ENCODE assay signal across 10 mouse cellular contexts in genomic region chr9:21758576-21759529, GRCm38 (mm10). TPM values are rescaled to one million over a fixed set of nuclear protein-coding genes. Genes with fewer than 3 reads are reported as not detected.
A peak's percentile ranks its signal among the peaks of the same experiment; 100 is the strongest.
DNase-seq lines count a peak whose midpoint lies in the region; ATAC-seq and TF ChIP-seq lines count a peak whose summit lies in the region.
"Had no signal": no experiment of that assay in that cellular context is flagged by ENCODE, and none has a peak within 500 bp of the region (broad histone marks: within the 10 kb centered on the region; RNA-seq: fewer than 3 reads in every experiment).

No protein-coding gene starts in this region.

- TF ChIP-seq EP300 in CH12.LX (IDR thresholded peaks at IDR 0.05; ENCODE audit: low read length), result no peak
- no peak for TF ChIP-seq EP300 in liver, embryonic 14.5 days (IDR thresholded peaks at IDR 0.05; ENCODE audit: low read depth)

- peak overlapping the region; percentile 93 for H3K9ac ChIP-seq in CH12.LX (ENCODE audit: insufficient read depth, low read depth)
- peak overlapping the region; percentile 81 for H3K9ac ChIP-seq in forebrain, embryonic 13.5 days
- peak overlapping the region; percentile 85 for H3K9ac ChIP-seq in liver, embryonic 14.5 days (replicated peaks)

- peaks cover 14% of the 10 kb centered on the region; the same call in 1 of the 2 replicates for H3K79me2 ChIP-seq in CH12.LX (replicated peaks; ENCODE audit: control insufficient read depth, extremely low read depth, insufficient read depth, poor library complexity, severe bottlenecking)

- no peak for TF ChIP-seq POLR2A in CH12.LX (IDR thresholded peaks at IDR 0.05; ENCODE audit: low read depth, low read length)

- H3K27me3 ChIP-seq in erythroblast, embryonic 14.5 days (ENCODE audit: control insufficient read depth), result no peaks in the 10 kb centered on the region
- H3K27me3 ChIP-seq in CH12.LX (replicated peaks), result no peaks in the 10 kb centered on the region
- no peaks in the 10 kb centered on the region for H3K27me3 ChIP-seq in forebrain, embryonic 13.5 days
- H3K27me3 ChIP-seq in liver, embryonic 14.5 days (ENCODE audit: control insufficient read depth, insufficient read depth, low read length), result no peaks in the 10 kb centered on the region

- TF ChIP-seq RAD21 in CH12.LX (IDR thresholded peaks at IDR 0.05; ENCODE audit: low read depth, low read length), result no peak

- peak overlapping the region; percentile 90 for H3K4me2 ChIP-seq in CH12.LX (ENCODE audit: insufficient read depth, low read depth, poor library complexity, severe bottlenecking)
- peak overlapping the region; percentile 80 for H3K4me2 ChIP-seq in forebrain, embryonic 13.5 days
- peak overlapping the region; percentile 78 for H3K4me2 ChIP-seq in liver, embryonic 14.5 days (ENCODE audit: low read depth)

- no peak for DNase-seq in CH12.LX (ENCODE audit: extremely low read depth)
- DNase-seq in liver, embryonic 14.5 days (ENCODE audit: low read depth in 3 of 3, low spot score in 3 of 3), result no peak
- no peak for DNase-seq in layer of hippocampus, postnatal 25 days (ENCODE audit: extremely low spot score in 1 of 2, low spot score in 1 of 2)
- DNase-seq in frontal cortex, postnatal 14 days (ENCODE audit: low spot score in 2 of 2), result no peak
- DNase-seq in adrenal gland, adult 8-10 months, result no peak
- DNase-seq: cerebellum, adult 8-10 months had no signal

- TF ChIP-seq CTCF in CH12.LX (conservative IDR thresholded peaks at IDR 0.05 in 1 of 2, IDR thresholded peaks at IDR 0.05 in 1 of 2; ENCODE audit: low read depth in 2 of 2, low read length in 2 of 2), result no peak
- no peak for TF ChIP-seq CTCF in liver, embryonic 14.5 days (IDR thresholded peaks at IDR 0.05; ENCODE audit: low read depth)

- ATAC-seq in erythroblast, adult 5-6 weeks (replicated peaks; ENCODE audit: low FRiP score, poor library complexity, severe bottlenecking), result no peak
- no peak for ATAC-seq in forebrain, embryonic 13.5 days
- ATAC-seq in liver, embryonic 14.5 days (ENCODE audit: insufficient read depth), result no peak

- H3K36me3 ChIP-seq in erythroblast, embryonic 14.5 days (ENCODE audit: control insufficient read depth), result peaks cover 49% of the 10 kb centered on the region
- peaks cover 16 to 39% of the 10 kb centered on the region in 2 experiments for H3K36me3 ChIP-seq in CH12.LX (replicated peaks in 1 of 2; ENCODE audit: control insufficient read depth in 1 of 2, insufficient read depth in 1 of 2, low read length in 1 of 2)
- peaks cover 29% of the 10 kb centered on the region for H3K36me3 ChIP-seq in forebrain, embryonic 13.5 days (ENCODE audit: poor library complexity, severe bottlenecking)
- H3K36me3 ChIP-seq in liver, embryonic 14.5 days (replicated peaks; ENCODE audit: control insufficient read depth, insufficient read depth, low read depth), result peaks cover 17% of the 10 kb centered on the region

- H3K4me1 ChIP-seq in erythroblast, embryonic 14.5 days (ENCODE audit: control insufficient read depth), result peaks cover 47% of the 10 kb centered on the region
- peaks cover 4 to 30% of the 10 kb centered on the region in 2 experiments for H3K4me1 ChIP-seq in CH12.LX (ENCODE audit: control insufficient read depth in 1 of 2, insufficient read depth in 2 of 2)
- H3K4me1 ChIP-seq in forebrain, embryonic 13.5 days, result peaks cover 16% of the 10 kb centered on the region
- peaks cover 14 to 24% of the 10 kb centered on the region in 2 experiments for H3K4me1 ChIP-seq in liver, embryonic 14.5 days (replicated peaks; ENCODE audit: control insufficient read depth in 2 of 2, insufficient read depth in 2 of 2, low read length in 1 of 2)

- in situ Hi-C loops in CH12.LX (cut with MboI; ENCODE audit: low pct_ligation_motif_present, low pct_unique_long_range_greater_than_20kb, low sequenced_read_pairs), result no loop called here

- dilution Hi-C loops in CH12.LX (cut with MboI; ENCODE audit: extremely low pct_ligation_motif_present, extremely low pct_unique_long_range_greater_than_20kb, low sequenced_read_pairs), result no loop called here

- H3K9me3 ChIP-seq in erythroblast, embryonic 14.5 days (ENCODE audit: control insufficient read depth, low read length), result no peaks in the 10 kb centered on the region
- H3K9me3 ChIP-seq in CH12.LX (replicated peaks; ENCODE audit: low read length), result no peaks in the 10 kb centered on the region
- H3K9me3 ChIP-seq in forebrain, embryonic 13.5 days (replicated peaks), result no peaks in the 10 kb centered on the region
- H3K9me3 ChIP-seq in liver, embryonic 14.5 days (ENCODE audit: control insufficient read depth, low read length), result no peaks in the 10 kb centered on the region

- H3K27ac ChIP-seq in CH12.LX (ENCODE audit: insufficient read depth, low read depth), result no peak overlapping the region
- no peak overlapping the region for H3K27ac ChIP-seq in forebrain, embryonic 13.5 days
- H3K27ac ChIP-seq in liver, embryonic 14.5 days, result 0 out of 2 replicates have a peak overlapping the region, but pooled peaks have one; percentile 6

- WGBS in forebrain, embryonic 13.5 days, result 56% methylated on average over 14 of the region's 14 CpGs
- 56% methylated on average over 14 of the region's 14 CpGs for WGBS in liver, embryonic 14.5 days (ENCODE audit: insufficient replicate concordance)

- H3K4me3 ChIP-seq in erythroblast, embryonic 14.5 days (replicated peaks), result peak overlapping the region; percentile 70
- H3K4me3 ChIP-seq in CH12.LX (replicated peaks in 1 of 3; ENCODE audit: low read depth in 2 of 3, low read length in 2 of 3, poor library complexity in 1 of 3), result peak overlapping the region; percentile 80 to 93 (median 88)
- peak overlapping the region; percentile 81 for H3K4me3 ChIP-seq in forebrain, embryonic 13.5 days
- H3K4me3 ChIP-seq in liver, embryonic 14.5 days (ENCODE audit: insufficient read depth in 1 of 2, low read depth in 2 of 2, low read length in 2 of 2), result peak overlapping the region; percentile 82 to 98

TF ChIP-seq in CH12.LX, 34 proteins besides CTCF, POLR2A, EP300 and RAD21:
- TF ChIP-seq KAT2A (IDR thresholded peaks at IDR 0.05; ENCODE audit: insufficient replicate concordance, low read length) (no peak), MAX (IDR thresholded peaks at IDR 0.05; ENCODE audit: low read length) (peak; percentile 60), MYC (IDR thresholded peaks at IDR 0.05; ENCODE audit: low read depth, low read length) (peak; percentile 79), MXI1 (IDR thresholded peaks at IDR 0.05; ENCODE audit: low read depth, low read length) (peak; percentile 23; the same call in 1 of the 2 replicates)

RNA-seq across cellular contexts. Expression of gene Spc24, which starts 1.2 kb away (rescaled TPM):
- 27.4 and 32.7 TPM in 2 replicates for polyA plus RNA-seq in erythroblast, embryonic 14.5 days (2012)
- 28.0 and 63.8 TPM in 2 replicates for total RNA-seq in erythroblast, adult 5-6 weeks (2015; ENCODE audit: low replicate concordance)
- total RNA-seq in erythroblast, adult 5-6 weeks (2017; ENCODE audit: low replicate concordance), result 23.6 and 31.9 TPM in 2 replicates
- total RNA-seq in CH12.LX (2012; rRNA removed), result 83.2 and 91.6 TPM in 2 replicates
- total RNA-seq in CH12.LX (2014; rRNA removed), result 77.6 and 82.7 TPM in 2 replicates
- 74.3 and 113 TPM in 2 replicates for polyA plus RNA-seq in CH12.LX (2012; ENCODE audit: insufficient read length, low read depth)
- 95.6 and 95.7 TPM in 2 replicates for polyA plus RNA-seq in forebrain, embryonic 13.5 days (2015; fragmentation: Nextera tagmentation; extraction: Ambion mirVana)
- polyA plus RNA-seq in liver, embryonic 14.5 days (2012; rRNA removed), result 37.4 and 52.4 TPM in 2 replicates
- 89.5 and 92.2 TPM in 2 replicates for polyA plus RNA-seq in liver, embryonic 14.5 days (2014; fragmentation: Nextera tagmentation; extraction: Ambion mirVana)
- 1 to 10 TPM; 1.1 to 2.5 TPM for total RNA-seq in layer of hippocampus, postnatal 25 days (2021)
- total RNA-seq in adrenal gland, adult 8-10 months (2022), result 1 to 10 TPM in 3 of 4 experiments, under 1 TPM in 1; 0.32 to 4.9 (median 2.1) TPM

RNA-seq across cellular contexts. Expression of gene Ldlr, which starts 35.6 kb away (rescaled TPM):
- polyA plus RNA-seq in erythroblast, embryonic 14.5 days (2012), result 0.25 and 0.30 TPM in 2 replicates
- 2.5 and 6.9 TPM in 2 replicates for total RNA-seq in erythroblast, adult 5-6 weeks (2015; ENCODE audit: low replicate concordance)
- 3.7 and 5.4 TPM in 2 replicates for total RNA-seq in erythroblast, adult 5-6 weeks (2017; ENCODE audit: low replicate concordance)
- total RNA-seq in CH12.LX (2012; rRNA removed) (24.9 and 28.2 TPM in 2 replicates), CH12.LX (2014; rRNA removed) (18.3 and 24.0 TPM in 2 replicates)
- polyA plus RNA-seq in CH12.LX (2012; ENCODE audit: insufficient read length, low read depth), result 31.0 and 34.7 TPM in 2 replicates
- polyA plus RNA-seq in forebrain, embryonic 13.5 days (2015; fragmentation: Nextera tagmentation; extraction: Ambion mirVana), result 21.2 and 26.3 TPM in 2 replicates
- 12.6 and 12.7 TPM in 2 replicates for polyA plus RNA-seq in liver, embryonic 14.5 days (2012; rRNA removed)
- 5.9 and 7.6 TPM in 2 replicates for polyA plus RNA-seq in liver, embryonic 14.5 days (2014; fragmentation: Nextera tagmentation; extraction: Ambion mirVana)
- total RNA-seq in layer of hippocampus, postnatal 25 days (2021), result 10 to 100 TPM; 20.5 to 20.7 TPM
- 100 to 1,000 TPM; 102 to 164 (median 147) TPM for total RNA-seq in adrenal gland, adult 8-10 months (2022)

RNA-seq across cellular contexts. Expression of gene Kank2, which starts 39.7 kb away (rescaled TPM):
- 0.02 and 0.03 TPM in 2 replicates for polyA plus RNA-seq in erythroblast, embryonic 14.5 days (2012)
- 1.2 TPM in 1 of 2 replicates, not detected in the other for total RNA-seq in erythroblast, adult 5-6 weeks (2015; ENCODE audit: low replicate concordance)
- 0.09 TPM in 1 of 2 replicates, not detected in the other for total RNA-seq in erythroblast, adult 5-6 weeks (2017; ENCODE audit: low replicate concordance)
- total RNA-seq in CH12.LX (2012; rRNA removed) (1.6 and 2.3 TPM in 2 replicates), CH12.LX (2014; rRNA removed) (0.09 and 0.14 TPM in 2 replicates)
- polyA plus RNA-seq in CH12.LX (2012; ENCODE audit: insufficient read length, low read depth), result 0.60 and 0.63 TPM in 2 replicates
- 2.6 and 3.1 TPM in 2 replicates for polyA plus RNA-seq in forebrain, embryonic 13.5 days (2015; fragmentation: Nextera tagmentation; extraction: Ambion mirVana)
- polyA plus RNA-seq in liver, embryonic 14.5 days (2012; rRNA removed), result 3.9 and 4.2 TPM in 2 replicates
- polyA plus RNA-seq in liver, embryonic 14.5 days (2014; fragmentation: Nextera tagmentation; extraction: Ambion mirVana), result 1.2 and 1.4 TPM in 2 replicates
- 1 to 10 TPM; 6.3 to 7.4 TPM for total RNA-seq in layer of hippocampus, postnatal 25 days (2021)
- total RNA-seq in adrenal gland, adult 8-10 months (2022), result 10 to 100 TPM; 35.0 to 58.9 (median 47.5) TPM
- polyA plus RNA-seq: CD4-positive, CD25-positive, alpha-beta regulatory T cell, adult 4 months had no signal

Comparison
In these comparisons a context has a peak if more than half of its experiments do, and no peak if none do; other contexts are left out.
1. RNA of gene Spc24, which starts 1.2 kb away (total RNA-seq): 77.6 to 91.6 TPM in CH12.LX and 23.6 to 63.8 TPM in erythroblast, adult 5-6 weeks; 0.32 to 4.9 TPM in adrenal gland, adult 8-10 months and 1.1 to 2.5 TPM in layer of hippocampus, postnatal 25 days; every median in the first group is over 4 times any median in the second.
2. RNA of gene Kank2, which starts 39.7 kb away (total RNA-seq): 35.0 to 58.9 TPM in adrenal gland, adult 8-10 months; 6.3 to 7.4 TPM in layer of hippocampus, postnatal 25 days, 0.09 to 2.3 TPM in CH12.LX and 0.09 to 1.2 TPM in erythroblast, adult 5-6 weeks; every median in the first group is over 4 times any median in the second.
3. Peak in every context shown above with its lines, with median percentiles within 50 percentile points of each other: H3K4me3 ChIP-seq, H3K4me2 ChIP-seq and H3K9ac ChIP-seq.